Mouse (Mus musculus) stomach, embryonic 16.5 days (tissue): ENCODE measurements around the gene Sema5a. TPM values are rescaled to one million over a fixed set of nuclear protein-coding genes. Genes with fewer than 3 reads are reported as not detected.

Source experiments
- ATAC-seq: fragments of 200-750 bp; cut with Nextera tagmentation; 2 replicates; pipeline ENCODE4 v1.8.0; 2017; ENCODE audit warnings: moderate number of reproducible peaks, moderate TSS enrichment; ENCODE audit not compliant: insufficient read depth, low FRiP score
- H3K27ac ChIP-seq: fragments of 300-500 bp; sonication (generic); 2 replicates; pipeline ENCODE4 v1.5.1; 2014; ENCODE audit warnings: low read length
- H3K27me3 ChIP-seq: fragments of 300-500 bp; sonication (generic); 2 replicates; pipeline ENCODE4 v1.6.1; 2014; ENCODE audit warnings: low read length, control low read depth, mixed read lengths; ENCODE audit not compliant: control insufficient read depth, insufficient read depth
- H3K36me3 ChIP-seq: fragments of 300-500 bp; sonication (generic); 2 replicates; pipeline ENCODE4 v1.6.1; 2014; ENCODE audit warnings: low read length; ENCODE audit not compliant: control insufficient read depth, insufficient read depth
- H3K4me1 ChIP-seq: fragments of 300-500 bp; sonication (generic); 2 replicates; pipeline ENCODE4 v1.6.1; 2014; ENCODE audit warnings: low read length, control low read depth, mixed read lengths; ENCODE audit not compliant: control insufficient read depth, insufficient read depth
- H3K4me2 ChIP-seq: fragments of 300-500 bp; sonication (generic); 2 replicates; pipeline ENCODE4 v1.6.1; 2014; ENCODE audit warnings: low read depth, low read length, mixed read lengths
- H3K4me3 ChIP-seq: fragments of 300-500 bp; sonication (generic); replicated peaks from 2 replicates; pipeline ENCODE4 v1.5.1; 2014; ENCODE audit warnings: mild to moderate bottlenecking, low read length
- H3K9ac ChIP-seq: fragments of 300-500 bp; sonication (generic); 2 replicates; pipeline ENCODE4 v1.6.1; 2014; ENCODE audit warnings: low read length
- H3K9me3 ChIP-seq: fragments of 300-500 bp; sonication (generic); replicated peaks from 2 replicates; pipeline ENCODE4 v1.6.1; 2016; ENCODE audit warnings: low read length, control low read depth; ENCODE audit not compliant: control insufficient read depth
- WGBS: fragments of 180-500 bp; shearing (Covaris S2); extraction: QIAGEN DNeasy Blood & Tissue Kit; methylation state at CpG from one replicate; pipeline ENCODE4 v1.1.7; 2014; 5-methylcytosine and 5-hydroxymethylcytosine counted together
- polyA plus RNA-seq: library from polyadenylated mRNA; unstranded; fragments of >200 nt; fragmentation: Nextera tagmentation; extraction: Ambion mirVana; gene quantifications from 2 replicates; pipeline ENCODE4 v1.2.1, GENCODE M21; 2015

Sema5a gene
- polyA plus RNA-seq, 1 experiment from 2014 or later, result 18.4 TPM

GRCm38 (mm10) chr15:32447558-32448349, 203.1 kb downstream of the Sema5a start:
- H3K4me1 ChIP-seq, result 0 out of 2 replicates have a peak, but pooled peaks cover 4% of the 10 kb centered on the region
- no peak overlapping the region for H3K9ac ChIP-seq
- H3K27me3 ChIP-seq, result no peaks in the 10 kb centered on the region
- no peak overlapping the region for H3K4me3 ChIP-seq
- ATAC-seq, result no peak
- H3K27ac ChIP-seq, result no peak overlapping the region
- no peaks in the 10 kb centered on the region for H3K9me3 ChIP-seq
- H3K4me2 ChIP-seq, result no peak overlapping the region
- H3K36me3 ChIP-seq, result no peaks in the 10 kb centered on the region
- WGBS, result 55% methylated on average over 7 of the region's 7 CpGs

DNA sequence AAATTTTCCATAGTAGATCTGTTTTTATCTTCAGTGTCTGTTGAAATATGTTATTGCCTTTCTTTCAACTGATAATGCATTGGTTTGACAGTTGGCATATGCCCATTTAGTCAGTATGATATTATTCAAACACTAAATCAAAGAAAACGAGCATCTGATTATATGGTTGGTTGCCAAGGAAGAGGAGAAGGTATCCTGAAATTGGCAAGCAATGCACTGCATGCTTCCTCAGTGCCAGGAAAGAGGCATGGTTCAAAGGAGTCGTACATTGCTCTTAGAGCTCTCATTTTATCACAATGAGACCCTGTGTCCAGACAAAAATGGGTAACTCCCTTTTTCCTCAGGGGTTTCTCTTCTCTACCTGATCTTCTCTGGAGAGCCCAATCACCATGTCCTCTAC, 214.4 kb downstream of the Sema5a start:
- H3K36me3 ChIP-seq, result no peaks in the 10 kb centered on the region
- H3K27ac ChIP-seq, result no peak overlapping the region
- no peak for ATAC-seq
- 78% methylated on average over 2 of the region's 2 CpGs for WGBS
- no peaks in the 10 kb centered on the region for H3K4me1 ChIP-seq
- H3K4me2 ChIP-seq, result no peak overlapping the region
- no peaks in the 10 kb centered on the region for H3K9me3 ChIP-seq
- H3K9ac ChIP-seq, result no peak overlapping the region
- H3K4me3 ChIP-seq, result no peak overlapping the region
- H3K27me3 ChIP-seq, result no peaks in the 10 kb centered on the region

- no peak overlapping the region for H3K4me3 ChIP-seq
- H3K27ac ChIP-seq, result no peak overlapping the region
- no peak overlapping the region for H3K4me2 ChIP-seq
- H3K27me3 ChIP-seq, result no peaks in the 10 kb centered on the region
- H3K4me1 ChIP-seq, result no peaks in the 10 kb centered on the region
- ATAC-seq, result no peak
- H3K9ac ChIP-seq, result no peak overlapping the region
- no peaks in the 10 kb centered on the region for H3K9me3 ChIP-seq
- 71% methylated on average over 7 of the region's 7 CpGs for WGBS
- H3K36me3 ChIP-seq, result no peaks in the 10 kb centered on the region
Measured at GRCm38 (mm10) chr15:32460238-32460637, 215.6 kb downstream of the Sema5a start.

DNA sequence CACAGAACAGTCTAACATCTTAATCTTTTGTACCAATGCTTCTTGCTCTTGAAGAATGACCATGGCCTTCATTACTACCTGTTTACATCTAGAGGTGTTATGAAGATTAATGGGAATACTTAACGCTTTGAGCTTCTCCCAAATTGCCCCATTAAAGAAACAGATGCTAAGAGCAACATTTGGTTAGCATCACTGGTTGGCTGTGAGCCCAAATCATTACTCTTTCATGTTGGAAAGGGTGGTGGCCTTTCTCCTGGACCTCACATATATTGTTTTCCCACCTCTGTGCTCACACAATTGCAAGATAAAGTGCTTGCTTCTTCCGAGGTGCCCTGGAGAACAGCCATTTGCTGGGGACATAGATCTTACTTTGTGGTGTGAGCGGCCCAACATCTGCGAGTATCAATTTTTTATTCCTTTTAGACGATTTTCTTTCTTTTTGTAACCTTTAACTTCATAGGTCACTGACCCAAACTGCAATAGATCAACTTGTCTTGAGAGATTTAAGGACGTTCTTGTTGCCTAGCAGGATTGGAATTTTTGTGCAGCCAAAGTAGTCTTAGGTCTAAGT, 227.0 kb downstream of the Sema5a start:
- H3K9me3 ChIP-seq, result no peaks in the 10 kb centered on the region
- H3K4me2 ChIP-seq, result no peak overlapping the region
- no peak overlapping the region for H3K4me3 ChIP-seq
- no peaks in the 10 kb centered on the region for H3K27me3 ChIP-seq
- WGBS, result 26% methylated on average over 6 of the region's 6 CpGs
- H3K27ac ChIP-seq, result no peak overlapping the region
- H3K36me3 ChIP-seq, result no peaks in the 10 kb centered on the region
- no peaks in the 10 kb centered on the region; the same call in 1 of the 2 replicates for H3K4me1 ChIP-seq
- H3K9ac ChIP-seq, result no peak overlapping the region
- ATAC-seq, result no peak

DNA sequence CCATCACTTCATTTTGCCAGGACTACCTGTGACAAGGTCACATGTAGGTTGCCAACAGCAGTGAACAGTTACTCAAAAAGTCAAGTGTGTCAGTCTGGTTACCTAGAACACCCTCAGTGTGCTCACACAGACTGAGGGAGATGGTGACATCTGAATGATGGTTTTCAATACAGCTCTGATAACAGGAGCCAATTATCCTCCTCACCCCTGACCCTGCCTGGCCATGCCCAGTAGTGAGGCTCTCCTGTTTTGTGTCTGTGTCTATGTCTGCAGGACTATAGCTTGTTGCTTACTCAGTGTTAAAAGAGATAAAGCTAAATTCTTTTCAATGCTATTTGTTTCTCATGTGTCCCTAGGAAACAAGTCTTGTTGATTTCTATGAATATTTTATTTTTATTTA, 236.1 kb downstream of the Sema5a start:
- H3K9ac ChIP-seq, result no peak overlapping the region
- H3K4me2 ChIP-seq, result no peak overlapping the region
- no peaks in the 10 kb centered on the region for H3K9me3 ChIP-seq
- H3K4me1 ChIP-seq, result no peaks in the 10 kb centered on the region
- H3K4me3 ChIP-seq, result no peak overlapping the region
- no peak overlapping the region for H3K27ac ChIP-seq
- H3K27me3 ChIP-seq, result no peaks in the 10 kb centered on the region
- no peaks in the 10 kb centered on the region for H3K36me3 ChIP-seq
- ATAC-seq, result no peak

GRCm38 (mm10) chr15:32485064-32485964, 240.7 kb downstream of the Sema5a start:
- H3K9ac ChIP-seq, result no peak overlapping the region
- no peaks in the 10 kb centered on the region for H3K9me3 ChIP-seq
- no peak overlapping the region for H3K27ac ChIP-seq
- H3K4me2 ChIP-seq, result no peak overlapping the region
- H3K27me3 ChIP-seq, result no peaks in the 10 kb centered on the region
- ATAC-seq, result no peak
- no peak overlapping the region for H3K4me3 ChIP-seq
- WGBS, result 85% methylated on average over 8 of the region's 8 CpGs
- H3K36me3 ChIP-seq, result no peaks in the 10 kb centered on the region
- no peaks in the 10 kb centered on the region for H3K4me1 ChIP-seq

DNA sequence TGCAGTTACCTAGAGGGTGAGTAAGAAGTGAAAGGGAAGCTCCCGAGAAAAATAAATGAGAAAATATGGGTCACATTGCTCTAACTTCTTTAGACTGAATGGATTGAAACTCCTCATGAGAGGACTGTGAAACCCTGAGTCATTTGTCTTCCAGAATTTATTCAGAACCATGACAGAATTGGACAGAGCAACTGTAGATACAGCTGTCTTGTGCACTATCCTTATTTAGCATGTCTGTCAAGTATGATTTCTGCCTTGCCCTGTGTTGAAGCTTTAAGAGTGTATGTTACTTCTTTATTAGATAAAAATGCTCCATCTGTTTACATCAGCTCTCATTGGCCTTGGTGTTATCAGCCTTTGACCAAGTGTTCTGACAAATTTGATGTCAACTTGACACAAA, 243.4 kb downstream of the Sema5a start:
- H3K4me3 ChIP-seq, result no peak overlapping the region
- no peaks in the 10 kb centered on the region for H3K4me1 ChIP-seq
- H3K27me3 ChIP-seq, result no peaks in the 10 kb centered on the region
- WGBS, result 38% methylated on average over 1 of the region's 1 CpGs
- no peaks in the 10 kb centered on the region for H3K36me3 ChIP-seq
- H3K4me2 ChIP-seq, result no peak overlapping the region
- no peak overlapping the region for H3K27ac ChIP-seq
- no peak for ATAC-seq
- H3K9ac ChIP-seq, result no peak overlapping the region
- no peaks in the 10 kb centered on the region for H3K9me3 ChIP-seq

GRCm38 (mm10) chr15:32494219-32494618, 249.6 kb downstream of the Sema5a start:
- no peaks in the 10 kb centered on the region for H3K27me3 ChIP-seq
- no peaks in the 10 kb centered on the region for H3K36me3 ChIP-seq
- 66% methylated on average over 5 of the region's 5 CpGs for WGBS
- H3K4me2 ChIP-seq, result no peak overlapping the region
- no peak for ATAC-seq
- no peak overlapping the region for H3K27ac ChIP-seq
- no peak overlapping the region for H3K9ac ChIP-seq
- no peaks in the 10 kb centered on the region for H3K9me3 ChIP-seq
- no peaks in the 10 kb centered on the region for H3K4me1 ChIP-seq
- no peak overlapping the region for H3K4me3 ChIP-seq

GRCm38 (mm10) chr15:32494899-32495298, 250.3 kb downstream of the Sema5a start:
- H3K4me1 ChIP-seq, result no peaks in the 10 kb centered on the region
- H3K27me3 ChIP-seq, result no peaks in the 10 kb centered on the region
- 11% methylated on average over 1 of the region's 1 CpGs for WGBS
- H3K4me3 ChIP-seq, result no peak overlapping the region
- H3K36me3 ChIP-seq, result no peaks in the 10 kb centered on the region
- H3K27ac ChIP-seq, result no peak overlapping the region
- no peak overlapping the region for H3K4me2 ChIP-seq
- H3K9me3 ChIP-seq, result no peaks in the 10 kb centered on the region
- no peak for ATAC-seq
- H3K9ac ChIP-seq, result no peak overlapping the region
